Mouse (Mus musculus): Measurements from ENCODE around the gene Ppp1r13l.

GRCm38 (mm10) chr7:19318676-19319075 lies 40.9 kb upstream of the Ppp1r13l start:
- TF ChIP-seq POLR2A (IDR thresholded peaks at IDR 0.05; ENCODE audit: control insufficient read depth, low read depth, low read length) (no peak), CTCF (IDR thresholded peaks at IDR 0.05; ENCODE audit: control insufficient read depth, insufficient read depth, insufficient replicate concordance, low read depth, low read length) (no peak)

Measured in testis, adult 2 months (tissue).